Mouse (Mus musculus) hindlimb bud, embryonic 11.5 days (tissue): ENCODE measurements around the gene Dlst.
"Not testable (repeated sequence)": the region's sequence is repeated elsewhere in the genome, so short reads cannot be mapped to it uniquely, and the experiment has no call there.

Experiments used
- DNase-seq: peaks from one replicate; pipeline ENCODE4 v3.0.0-alpha.2; 2012; ENCODE audit warnings: low read depth, low spot score; ENCODE audit errors: extremely low spot score

Gene Dlst

GRCm38 (mm10) chr12:85113337-85113736 is 2.7 kb downstream of the Dlst start:
- no peak for DNase-seq

- no peak for DNase-seq
These were observed 3.3 kb downstream of the Dlst start for GRCm38 (mm10) chr12:85113917-85114316.

- DNase-seq, result no peak
These were observed 5.0 kb downstream of the Dlst start for GRCm38 (mm10) chr12:85115678-85116077.

- DNase-seq, result no peak
These were observed 11.3 kb downstream of the Dlst start for GRCm38 (mm10) chr12:85121806-85122459.

- no peak for DNase-seq
These were observed 12.5 kb downstream of the Dlst start for GRCm38 (mm10) chr12:85123108-85123530.

- DNase-seq, result no peak
These were observed 13.0 kb downstream of the Dlst start for GRCm38 (mm10) chr12:85123645-85124044.

GRCm38 (mm10) chr12:85124751-85125150 is 14.1 kb downstream of the Dlst start:
- no peak for DNase-seq

GRCm38 (mm10) chr12:85126986-85127603 is 16.5 kb downstream of the Dlst start:
- DNase-seq, result no peak

GRCm38 (mm10) chr12:85129426-85129978 is 18.9 kb downstream of the Dlst start:
- DNase-seq, result no peak

- no peak for DNase-seq
These were observed 20.7 kb downstream of the Dlst start for GRCm38 (mm10) chr12:85131361-85131760.

- no peak for DNase-seq
These were observed 23.6 kb downstream of the Dlst start for GRCm38 (mm10) chr12:85134043-85134794.

- no peak for DNase-seq
These were observed 25.2 kb downstream of the Dlst start for GRCm38 (mm10) chr12:85135513-85136470.

- no peak for DNase-seq
These were observed 26.0 kb downstream of the Dlst start for GRCm38 (mm10) chr12:85136627-85137026.

GRCm38 (mm10) chr12:85140036-85140701 is 29.5 kb downstream of the Dlst start:
- no peak for DNase-seq

GRCm38 (mm10) chr12:85141096-85141495 is 30.5 kb downstream of the Dlst start:
- no peak for DNase-seq

- DNase-seq, result peak; percentile 95
These were observed 32.2 kb downstream of the Dlst start for GRCm38 (mm10) chr12:85142803-85143202.

- DNase-seq, result not testable (repeated sequence)
These were observed 33.6 kb downstream of the Dlst start for GRCm38 (mm10) chr12:85144276-85144675.

- no peak for DNase-seq
These were observed 34.2 kb downstream of the Dlst start for GRCm38 (mm10) chr12:85144821-85145220.

- no peak for DNase-seq
These were observed 35.0 kb downstream of the Dlst start for GRCm38 (mm10) chr12:85145630-85146029.

- DNase-seq, result no peak
These were observed 35.7 kb downstream of the Dlst start for GRCm38 (mm10) chr12:85146355-85146754.
